16 mouse cellular contexts compared by ENCODE assay signal in genomic region chr1:101386294-101386693, GRCm38 (mm10).
"Had no signal": no experiment of that assay in that cellular context is flagged by ENCODE, and none has a peak within 500 bp of the region (broad histone marks: within the 10 kb centered on the region; RNA-seq: fewer than 3 reads in every experiment).

No protein-coding gene starts in this region.

- DNase-seq: cerebellum, adult 8-10 months; cerebellum, adult 9-10 months; cerebellum, adult 9-11 months; cerebellum, postnatal 10 days; cerebellum, postnatal 14 days; cerebellum, postnatal 25 days; cerebellum, postnatal 36 days; embryo, embryonic 11 days; forebrain, postnatal 0 days; gastrocnemius, adult 2 months; gastrocnemius, postnatal 10 days; gastrocnemius, postnatal 14 days; gastrocnemius, postnatal 25 days; gastrocnemius, postnatal 36 days; heart, adult 18-20 months; heart, adult 2 months had no signal
